Mouse (Mus musculus) intestine, embryonic 15.5 days (tissue): ENCODE data around the gene Slc15a3. TPM values are rescaled to one million over a fixed set of nuclear protein-coding genes. Genes with fewer than 3 reads are reported as not detected.

Experiments
- ATAC-seq: fragments of 200-750 bp; cut with Nextera tagmentation; 2 replicates; pipeline ENCODE4 v1.8.0; 2017; ENCODE audit warnings: moderate TSS enrichment, moderate library complexity
- H3K27ac ChIP-seq: fragments of 300-500 bp; sonication (generic); 2 replicates; pipeline ENCODE4 v1.5.1; 2015; ENCODE audit warnings: mild to moderate bottlenecking, inconsistent platforms
- H3K27me3 ChIP-seq: fragments of 300-500 bp; sonication (generic); replicated peaks from 2 replicates; pipeline ENCODE4 v1.6.1; 2015; ENCODE audit warnings: inconsistent platforms
- H3K36me3 ChIP-seq: fragments of 300-500 bp; sonication (generic); 2 replicates; pipeline ENCODE4 v1.6.1; 2015; ENCODE audit warnings: inconsistent platforms
- H3K4me1 ChIP-seq: fragments of 300-500 bp; sonication (generic); replicated peaks from 2 replicates; pipeline ENCODE4 v1.6.1; 2015; ENCODE audit warnings: inconsistent platforms
- H3K4me2 ChIP-seq: fragments of 300-500 bp; sonication (generic); replicated peaks from 2 replicates; pipeline ENCODE4 v1.6.1; 2015; ENCODE audit warnings: mild to moderate bottlenecking, inconsistent platforms
- H3K4me3 ChIP-seq: fragments of 300-500 bp; sonication (generic); replicated peaks from 2 replicates; pipeline ENCODE4 v1.5.1; 2015; ENCODE audit warnings: inconsistent platforms
- H3K9ac ChIP-seq: fragments of 300-500 bp; sonication (generic); 2 replicates; pipeline ENCODE4 v1.6.1; 2015; ENCODE audit warnings: inconsistent platforms
- H3K9me3 ChIP-seq: fragments of 300-500 bp; sonication (generic); 2 replicates; pipeline ENCODE4 v1.6.1; 2016; ENCODE audit warnings: inconsistent platforms
- WGBS: fragments of 180-500 bp; shearing (Covaris S2); methylation state at CpG from one replicate; pipeline ENCODE4 v1.1.7; 2015; 5-methylcytosine and 5-hydroxymethylcytosine counted together
- polyA plus RNA-seq: library from polyadenylated mRNA; unstranded; fragments of >200 nt; fragmentation: Nextera tagmentation; extraction: Ambion mirVana; gene quantifications from 2 replicates; pipeline ENCODE4 v1.2.1, GENCODE M21; 2015

Slc15a3 gene
- polyA plus RNA-seq, 1 experiment from 2014 or later = 0.65 TPM

DNA sequence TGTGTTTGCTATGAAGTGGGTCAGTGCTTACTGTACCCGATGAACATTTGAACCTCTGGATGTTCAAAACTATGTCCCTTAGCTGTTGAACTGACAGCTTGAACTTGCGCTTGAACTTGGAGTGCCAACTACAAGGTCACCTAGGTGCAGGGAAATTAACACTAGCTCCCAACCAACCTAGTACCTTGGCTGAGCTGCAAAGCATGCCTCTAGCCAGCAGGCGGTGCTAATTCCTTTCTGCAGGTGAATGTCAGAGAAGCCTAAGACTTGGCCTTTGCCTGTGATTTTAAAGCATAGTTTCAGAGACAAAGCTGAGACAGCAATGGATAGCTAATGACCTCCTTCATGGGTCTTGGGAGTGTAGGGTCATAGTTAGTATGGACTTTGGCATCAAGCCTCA lies 68.4 kb downstream of the Slc15a3 start:
- Histone ChIP-seq H3K9ac (no peak overlapping the region), H3K36me3 (peaks cover 25% of the 10 kb centered on the region), H3K9me3 (no peaks in the 10 kb centered on the region), H3K4me1 (peaks cover 26% of the 10 kb centered on the region), H3K4me3 (no peak overlapping the region), H3K27me3 (no peaks in the 10 kb centered on the region), H3K27ac (peak overlapping the region; percentile 81; the same call in 1 of the 2 replicates), H3K4me2 (no peak overlapping the region)
- WGBS = 57% methylated on average over 3 of the region's 3 CpGs
- 0 out of 2 replicates have a peak, but pooled peaks have one; percentile 19 for ATAC-seq

Other genes with a start within 250 kb of the Slc15a3 start
- gene Ddb1, start 234.4 kb upstream of the Slc15a3 start, polyA plus RNA-seq = 278 and 283 TPM in 2 replicates
- 36.3 and 45.5 TPM in 2 replicates for gene Tkfc, start 234.1 kb upstream of the Slc15a3 start, polyA plus RNA-seq
- 3.4 and 4.8 TPM in 2 replicates for gene Vwce, start 205.5 kb upstream of the Slc15a3 start, polyA plus RNA-seq
- 0.39 and 0.61 TPM in 2 replicates for gene Pga5, start 161.7 kb upstream of the Slc15a3 start, polyA plus RNA-seq
- 28.1 and 28.7 TPM in 2 replicates for gene Vps37c, start 151.0 kb upstream of the Slc15a3 start, polyA plus RNA-seq
- 0.10 and 0.13 TPM in 2 replicates for gene Cd5, start 100.7 kb upstream of the Slc15a3 start, polyA plus RNA-seq
- 0.19 and 0.57 TPM in 2 replicates for gene Cd6, start 9.7 kb upstream of the Slc15a3 start, polyA plus RNA-seq
- gene Tmem132a, start 30.2 kb downstream of the Slc15a3 start, polyA plus RNA-seq = 37.7 TPM in 2 replicates
- 75.4 and 80.6 TPM in 2 replicates for gene Tmem109, start 42.3 kb downstream of the Slc15a3 start, polyA plus RNA-seq
- gene Prpf19, start 55.5 kb downstream of the Slc15a3 start, polyA plus RNA-seq = 35.8 and 39.2 TPM in 2 replicates
- not detected in 2 replicates for gene Zp1, start 80.9 kb downstream of the Slc15a3 start, polyA plus RNA-seq
- 0.05 and 0.06 TPM in 2 replicates for gene Ptgdr2, start 97.4 kb downstream of the Slc15a3 start, polyA plus RNA-seq
- 29.0 and 29.5 TPM in 2 replicates for gene Ccdc86, start 109.5 kb downstream of the Slc15a3 start, polyA plus RNA-seq
- gene Ms4a10, start 134.9 kb downstream of the Slc15a3 start, polyA plus RNA-seq = 37.4 and 51.1 TPM in 2 replicates
- 0.21 and 0.28 TPM in 2 replicates for gene Ms4a15, start 153.5 kb downstream of the Slc15a3 start, polyA plus RNA-seq
- gene Ms4a18, start 178.3 kb downstream of the Slc15a3 start, polyA plus RNA-seq = 33.2 and 37.9 TPM in 2 replicates
- 21.8 and 23.7 TPM in 2 replicates for gene Ms4a8a, start 241.4 kb downstream of the Slc15a3 start, polyA plus RNA-seq